Mouse (Mus musculus): ENCODE results near the gene Gm11060. TPM values are rescaled to one million over a fixed set of nuclear protein-coding genes. Genes with fewer than 3 reads are reported as not detected.

The Gm11060 gene
- total RNA-seq, 2 experiments from 2014 or later: not detected

Other genes with a start within 250 kb of the Gm11060 start
- 1 to 10 TPM; 1.0 to 1.2 TPM for gene Prrg4, start 242.1 kb upstream of the Gm11060 start, total RNA-seq (2021)
- gene Ccdc73, start 224.2 kb upstream of the Gm11060 start, total RNA-seq (2021): 1 to 10 TPM in 1 of 2 experiments, not detected in 1; 1.6 TPM
- gene Eif3m, start 74.9 kb upstream of the Gm11060 start, total RNA-seq (2021): 10 to 100 TPM; 90.1 to 98.3 TPM
- gene Wt1, start 34.5 kb downstream of the Gm11060 start, total RNA-seq (2021): under 1 TPM in 1 of 2 experiments, not detected in 1; 0.24 TPM
- gene Them7, start 132.3 kb downstream of the Gm11060 start, total RNA-seq (2021): not detected